Mouse (Mus musculus): ENCODE results near the gene Tmem40.
A peak's percentile ranks its signal among the peaks of the same experiment; 100 is the strongest.

Gene Tmem40

GRCm38 (mm10) chr6:115761995-115762756 is at the start of gene Tmem40:
Gene Tmem40, minus strand, starts transcription at chr6:115762410.
- DNase-seq, result no peak

GRCm38 (mm10) chr6:115811606-115812005 is 49.4 kb upstream of the Tmem40 start:
- DNase-seq, result no peak

- peak; percentile 75 to 83 for DNase-seq
These were observed 46.5 kb upstream of the Tmem40 start, which contains the start of gene Rpl32 for GRCm38 (mm10) chr6:115808488-115809231. Gene Rpl32, minus strand, starts transcription at chr6:115808747.

- DNase-seq, result no peak
These were observed 45.9 kb upstream of the Tmem40 start for GRCm38 (mm10) chr6:115808196-115808487.

- no peak for DNase-seq
These were observed 45.4 kb upstream of the Tmem40 start for GRCm38 (mm10) chr6:115807464-115808195.

- DNase-seq, result no peak
These were observed 42.4 kb upstream of the Tmem40 start for GRCm38 (mm10) chr6:115804432-115805192.

GRCm38 (mm10) chr6:115803541-115804382 is 41.6 kb upstream of the Tmem40 start:
- peak; percentile 16 to 53 for DNase-seq

- no peak for DNase-seq
These were observed 39.6 kb upstream of the Tmem40 start for GRCm38 (mm10) chr6:115801811-115802210.

- DNase-seq, result no peak
These were observed 30.5 kb upstream of the Tmem40 start for GRCm38 (mm10) chr6:115792691-115793215.

- DNase-seq, result peak; percentile 31
These were observed 29.9 kb upstream of the Tmem40 start for GRCm38 (mm10) chr6:115791842-115792686.

- DNase-seq, result no peak
These were observed 28.8 kb upstream of the Tmem40 start for GRCm38 (mm10) chr6:115791016-115791415.

GRCm38 (mm10) chr6:115782781-115783180 is 20.6 kb upstream of the Tmem40 start:
- DNase-seq, result no peak

GRCm38 (mm10) chr6:115776363-115776762 is 14.2 kb upstream of the Tmem40 start:
- DNase-seq, result no peak

GRCm38 (mm10) chr6:115775838-115776237 is 13.6 kb upstream of the Tmem40 start:
- no peak for DNase-seq

GRCm38 (mm10) chr6:115774501-115774921 is 12.3 kb upstream of the Tmem40 start, which contains the start of gene Cand2:
Gene Cand2, plus strand, starts transcription at chr6:115774538.
- peak; percentile 15 to 51 for DNase-seq

- DNase-seq, result peak in 1 of 2 experiments; percentile 36
These were observed 11.8 kb upstream of the Tmem40 start for GRCm38 (mm10) chr6:115773966-115774413.

- no peak for DNase-seq
These were observed 10.4 kb upstream of the Tmem40 start for GRCm38 (mm10) chr6:115772604-115773003.

GRCm38 (mm10) chr6:115772201-115772600 is 10.0 kb upstream of the Tmem40 start:
- DNase-seq, result no peak

GRCm38 (mm10) chr6:115770852-115771251 is 8.6 kb upstream of the Tmem40 start:
- no peak for DNase-seq

GRCm38 (mm10) chr6:115770059-115770670 is 8.0 kb upstream of the Tmem40 start:
- DNase-seq, result no peak

Data from spleen, adult 18-20 months (tissue).